Mouse (Mus musculus) lung, embryonic 16.5 days (tissue): ENCODE results near the gene Chd1l. TPM values are rescaled to one million over a fixed set of nuclear protein-coding genes. Genes with fewer than 3 reads are reported as not detected.

Experiments
- ATAC-seq: fragments of 200-750 bp; cut with Nextera tagmentation; 2 replicates; pipeline ENCODE4 v1.8.0; 2017; ENCODE audit warnings: low read depth, mild to moderate bottlenecking, moderate library complexity
- H3K27ac ChIP-seq: fragments of 300-500 bp; sonication (generic); 2 replicates; pipeline ENCODE4 v1.5.1; 2014; ENCODE audit warnings: mild to moderate bottlenecking, control low read depth, low read length
- H3K27me3 ChIP-seq: fragments of 300-500 bp; sonication (generic); 2 replicates; pipeline ENCODE4 v1.6.1; 2014; ENCODE audit warnings: low read depth, low read length, mixed read lengths; ENCODE audit not compliant: control insufficient read depth, insufficient read depth
- H3K36me3 ChIP-seq: fragments of 300-500 bp; sonication (generic); 2 replicates; pipeline ENCODE4 v1.6.1; 2014; ENCODE audit warnings: low read length; ENCODE audit not compliant: control insufficient read depth, insufficient read depth
- H3K4me1 ChIP-seq: fragments of 300-500 bp; sonication (generic); replicated peaks from 2 replicates; pipeline ENCODE4 v1.6.1; 2014; ENCODE audit warnings: low read length, mixed read lengths; ENCODE audit not compliant: control insufficient read depth, insufficient read depth
- H3K4me2 ChIP-seq: fragments of 300-500 bp; sonication (generic); 2 replicates; pipeline ENCODE4 v1.6.1; 2014; ENCODE audit warnings: low read depth, low read length, control low read depth
- H3K4me3 ChIP-seq: fragments of 300-500 bp; sonication (generic); 2 replicates; pipeline ENCODE4 v1.5.1; 2014; ENCODE audit warnings: mild to moderate bottlenecking, low read length, control low read depth
- H3K9ac ChIP-seq: fragments of 300-500 bp; sonication (generic); 2 replicates; pipeline ENCODE4 v1.6.1; 2014; ENCODE audit warnings: low read length, control low read depth
- H3K9me3 ChIP-seq: fragments of 300-500 bp; sonication (generic); 2 replicates; pipeline ENCODE4 v1.6.1; 2016; ENCODE audit warnings: low read length; ENCODE audit not compliant: control insufficient read depth
- WGBS: fragments of 180-500 bp; shearing (Covaris S2); extraction: QIAGEN DNeasy Blood & Tissue Kit; methylation state at CpG from one replicate; pipeline ENCODE4 v1.1.7; 2014; 5-methylcytosine and 5-hydroxymethylcytosine counted together
- polyA plus RNA-seq: library from polyadenylated mRNA; unstranded; fragments of >200 nt; fragmentation: Nextera tagmentation; extraction: Ambion mirVana; gene quantifications from 2 replicates; pipeline ENCODE4 v1.2.1, GENCODE M21; 2015

Chd1l gene
- polyA plus RNA-seq, 1 experiment from 2014 or later, result 16.5 TPM

GRCm38 (mm10) chr3:97648518-97648917, 38.5 kb upstream of the Chd1l start:
- H3K4me1 ChIP-seq, result no peaks in the 10 kb centered on the region
- H3K9me3 ChIP-seq, result no peaks in the 10 kb centered on the region
- no peaks in the 10 kb centered on the region for H3K27me3 ChIP-seq
- H3K4me2 ChIP-seq, result no peak overlapping the region
- no peak overlapping the region for H3K4me3 ChIP-seq
- ATAC-seq, result no peak
- WGBS, result 30% methylated on average over 1 of the region's 1 CpGs
- no peak overlapping the region for H3K9ac ChIP-seq
- H3K27ac ChIP-seq, result no peak overlapping the region
- H3K36me3 ChIP-seq, result no peaks in the 10 kb centered on the region

- 68% methylated on average over 8 of the region's 9 CpGs for WGBS
- no peak for ATAC-seq
- Histone ChIP-seq H3K27me3 (no peaks in the 10 kb centered on the region), H3K9me3 (no peaks in the 10 kb centered on the region), H3K36me3 (no peaks in the 10 kb centered on the region), H3K4me2 (no peak overlapping the region), H3K4me3 (no peak overlapping the region), H3K27ac (no peak overlapping the region), H3K4me1 (no peaks in the 10 kb centered on the region), H3K9ac (no peak overlapping the region)
Observed at GRCm38 (mm10) chr3:97642001-97642400, 32.0 kb upstream of the Chd1l start.

- Histone ChIP-seq H3K27me3 (no peaks in the 10 kb centered on the region), H3K27ac (no peak overlapping the region), H3K4me3 (no peak overlapping the region), H3K4me1 (no peaks in the 10 kb centered on the region), H3K4me2 (no peak overlapping the region), H3K9ac (no peak overlapping the region), H3K9me3 (no peaks in the 10 kb centered on the region), H3K36me3 (no peaks in the 10 kb centered on the region)
- WGBS, result 88% methylated on average over 4 of the region's 4 CpGs
- no peak for ATAC-seq
Observed at GRCm38 (mm10) chr3:97641396-97641795, 31.4 kb upstream of the Chd1l start.

- WGBS, result 40% methylated on average over 3 of the region's 3 CpGs
- ATAC-seq, result peak; percentile 82
- Histone ChIP-seq H3K36me3 (no peaks in the 10 kb centered on the region), H3K27me3 (no peaks in the 10 kb centered on the region), H3K4me3 (no peak overlapping the region), H3K27ac (no peak overlapping the region), H3K9ac (no peak overlapping the region), H3K4me2 (no peak overlapping the region), H3K4me1 (peaks cover 2% of the 10 kb centered on the region), H3K9me3 (no peaks in the 10 kb centered on the region)
Observed at GRCm38 (mm10) chr3:97634288-97634761, 24.3 kb upstream of the Chd1l start.

GRCm38 (mm10) chr3:97633456-97633855, 23.5 kb upstream of the Chd1l start:
- no peak overlapping the region for H3K9ac ChIP-seq
- no peaks in the 10 kb centered on the region for H3K27me3 ChIP-seq
- ATAC-seq, result no peak
- H3K27ac ChIP-seq, result no peak overlapping the region
- peaks cover 5% of the 10 kb centered on the region for H3K4me1 ChIP-seq
- H3K4me3 ChIP-seq, result no peak overlapping the region
- no peak overlapping the region for H3K4me2 ChIP-seq
- H3K36me3 ChIP-seq, result no peaks in the 10 kb centered on the region
- WGBS, result 69% methylated on average over 4 of the region's 4 CpGs
- H3K9me3 ChIP-seq, result no peaks in the 10 kb centered on the region

- Histone ChIP-seq H3K9ac (no peak overlapping the region), H3K4me2 (no peak overlapping the region), H3K27ac (no peak overlapping the region), H3K27me3 (no peaks in the 10 kb centered on the region), H3K4me3 (no peak overlapping the region), H3K9me3 (no peaks in the 10 kb centered on the region), H3K4me1 (peaks cover 5% of the 10 kb centered on the region), H3K36me3 (no peaks in the 10 kb centered on the region)
- 73% methylated on average over 8 of the region's 8 CpGs for WGBS
- ATAC-seq, result no peak
Observed at GRCm38 (mm10) chr3:97631258-97631860, 21.4 kb upstream of the Chd1l start.

- Histone ChIP-seq H3K4me2 (no peak overlapping the region), H3K9ac (no peak overlapping the region), H3K9me3 (no peaks in the 10 kb centered on the region), H3K27ac (no peak overlapping the region), H3K4me1 (peaks cover 5% of the 10 kb centered on the region), H3K36me3 (no peaks in the 10 kb centered on the region), H3K4me3 (no peak overlapping the region), H3K27me3 (no peaks in the 10 kb centered on the region)
- WGBS, result 87% methylated on average over 4 of the region's 4 CpGs
- ATAC-seq, result no peak
Observed at GRCm38 (mm10) chr3:97630746-97631145, 20.7 kb upstream of the Chd1l start.

- no peak overlapping the region for H3K9ac ChIP-seq
- H3K27ac ChIP-seq, result no peak overlapping the region
- H3K4me2 ChIP-seq, result no peak overlapping the region
- no peak for ATAC-seq
- no peaks in the 10 kb centered on the region for H3K9me3 ChIP-seq
- WGBS, result 64% methylated on average over 4 of the region's 4 CpGs
- no peaks in the 10 kb centered on the region for H3K36me3 ChIP-seq
- no peak overlapping the region for H3K4me3 ChIP-seq
- peaks cover 5% of the 10 kb centered on the region for H3K4me1 ChIP-seq
- H3K27me3 ChIP-seq, result no peaks in the 10 kb centered on the region
Observed at GRCm38 (mm10) chr3:97629941-97630340, 19.9 kb upstream of the Chd1l start.

- WGBS, result under 1% methylated on average over 18 of the region's 18 CpGs
- H3K9ac ChIP-seq, result peak within 1 kb of the TSS; percentile 69
- peak within 1 kb of the TSS; percentile 76 for H3K4me2 ChIP-seq
- H3K4me1 ChIP-seq, result peaks cover 3% of the 10 kb centered on the region; the same call in 1 of the 2 replicates
- H3K27me3 ChIP-seq, result no peaks in the 10 kb centered on the region
- H3K36me3 ChIP-seq, result no peaks in the 10 kb centered on the region
- peak within 1 kb of the TSS; percentile 55; the same call in 1 of the 2 replicates for H3K27ac ChIP-seq
- peak within 1 kb of the TSS; percentile 65 for H3K4me3 ChIP-seq
- peak; percentile 99 for ATAC-seq
- H3K9me3 ChIP-seq, result no peaks in the 10 kb centered on the region
Observed at GRCm38 (mm10) chr3:97628391-97629001, 18.5 kb upstream of the Chd1l start, which contains the start of gene Fmo5. Fmo5 (plus strand) TSS chr3:97628804.
